Mouse (Mus musculus) limb, embryonic 13.5 days (tissue): ENCODE measurements around the gene Tmem252. TPM values are rescaled to one million over a fixed set of nuclear protein-coding genes. Genes with fewer than 3 reads are reported as not detected.
"Not testable (repeated sequence)": the region's sequence is repeated elsewhere in the genome, so short reads cannot be mapped to it uniquely, and the experiment has no call there.

ENCODE experiments used
- ATAC-seq: fragments of 200-750 bp; cut with Nextera tagmentation; 2 replicates; pipeline ENCODE4 v1.8.0; 2017; ENCODE audit warnings: low read depth, moderate number of reproducible peaks, moderate TSS enrichment; ENCODE audit not compliant: low FRiP score
- H3K27ac ChIP-seq: fragments of 300-500 bp; sonication (generic); 2 replicates; pipeline ENCODE4 v1.5.1; 2015; ENCODE audit warnings: inconsistent platforms, mild to moderate bottlenecking, moderate library complexity
- H3K27me3 ChIP-seq: fragments of 300-500 bp; sonication (generic); 2 replicates; pipeline ENCODE4 v1.6.1; 2015; ENCODE audit warnings: mild to moderate bottlenecking, inconsistent platforms
- H3K36me3 ChIP-seq: fragments of 300-500 bp; sonication (generic); 2 replicates; pipeline ENCODE4 v1.6.1; 2015; ENCODE audit warnings: inconsistent platforms, mild to moderate bottlenecking, moderate library complexity
- H3K4me1 ChIP-seq: fragments of 300-500 bp; sonication (generic); 2 replicates; pipeline ENCODE4 v1.6.1; 2015; ENCODE audit warnings: inconsistent platforms
- H3K4me2 ChIP-seq: fragments of 300-500 bp; sonication (generic); replicated peaks from 2 replicates; pipeline ENCODE4 v1.6.1; 2015; ENCODE audit warnings: inconsistent platforms, mild to moderate bottlenecking, moderate library complexity
- H3K4me3 ChIP-seq: fragments of 300-500 bp; sonication (generic); 2 replicates; pipeline ENCODE4 v1.5.1; 2015; ENCODE audit warnings: moderate library complexity, mild to moderate bottlenecking, inconsistent platforms
- H3K9ac ChIP-seq: fragments of 300-500 bp; sonication (generic); 2 replicates; pipeline ENCODE4 v1.6.1; 2015; ENCODE audit warnings: mild to moderate bottlenecking, inconsistent platforms
- H3K9me3 ChIP-seq: fragments of 300-500 bp; sonication (generic); 2 replicates; pipeline ENCODE4 v1.6.1; 2016; ENCODE audit warnings: inconsistent platforms
- WGBS: fragments of 180-500 bp; shearing (Covaris S2); methylation state at CpG from one replicate; pipeline ENCODE4 v1.1.7; 2015; 5-methylcytosine and 5-hydroxymethylcytosine counted together
- polyA plus RNA-seq: library from polyadenylated mRNA; unstranded; fragments of >200 nt; fragmentation: Nextera tagmentation; extraction: Ambion mirVana; gene quantifications from 2 replicates; pipeline ENCODE4 v1.2.1, GENCODE M21; 2015

Gene Tmem252
- polyA plus RNA-seq, 1 experiment from 2014 or later: 1.8 TPM

GRCm38 (mm10) chr19:24683016-24683720 lies 9.4 kb downstream of the Tmem252 start:
- no peak for ATAC-seq

GRCm38 (mm10) chr19:24686411-24686810 lies 12.6 kb downstream of the Tmem252 start:
- H3K4me2 ChIP-seq: no peak overlapping the region
- peaks cover 3% of the 10 kb centered on the region; the same call in 1 of the 2 replicates for H3K4me1 ChIP-seq
- no peaks in the 10 kb centered on the region for H3K27me3 ChIP-seq
- no peak overlapping the region for H3K4me3 ChIP-seq
- WGBS: 84% methylated on average over 10 of the region's 10 CpGs
- ATAC-seq: no peak
- no peak overlapping the region for H3K27ac ChIP-seq
- no peak overlapping the region for H3K9ac ChIP-seq
- H3K36me3 ChIP-seq: no peaks in the 10 kb centered on the region
- H3K9me3 ChIP-seq: no peaks in the 10 kb centered on the region

More at GRCm38 (mm10) chr19:24683016-24683720, 9.4 kb downstream of the Tmem252 start:
- Histone ChIP-seq H3K9ac (no peak overlapping the region), H3K36me3 (no peaks in the 10 kb centered on the region), H3K4me3 (no peak overlapping the region), H3K4me1 (0 out of 2 replicates have a peak, but pooled peaks cover 4% of the 10 kb centered on the region), H3K27ac (no peak overlapping the region), H3K27me3 (no peaks in the 10 kb centered on the region), H3K9me3 (no peaks in the 10 kb centered on the region), H3K4me2 (no peak overlapping the region)
- 57% methylated on average over 12 of the region's 12 CpGs for WGBS

GRCm38 (mm10) chr19:24688327-24688726 lies 14.5 kb downstream of the Tmem252 start:
- no peak for ATAC-seq
- H3K4me2 ChIP-seq: no peak overlapping the region
- H3K27me3 ChIP-seq: no peaks in the 10 kb centered on the region
- no peaks in the 10 kb centered on the region for H3K9me3 ChIP-seq
- no peak overlapping the region for H3K9ac ChIP-seq
- WGBS: 76% methylated on average over 6 of the region's 6 CpGs
- H3K27ac ChIP-seq: no peak overlapping the region
- H3K4me3 ChIP-seq: no peak overlapping the region
- H3K4me1 ChIP-seq: peaks cover 3% of the 10 kb centered on the region; the same call in 1 of the 2 replicates
- no peaks in the 10 kb centered on the region for H3K36me3 ChIP-seq

- H3K4me1 ChIP-seq: peaks cover 3% of the 10 kb centered on the region; the same call in 1 of the 2 replicates
- no peak overlapping the region for H3K4me2 ChIP-seq
- H3K9me3 ChIP-seq: no peaks in the 10 kb centered on the region
- no peak for ATAC-seq
- H3K4me3 ChIP-seq: no peak overlapping the region
- 94% methylated on average over 4 of the region's 4 CpGs for WGBS
- H3K27me3 ChIP-seq: no peaks in the 10 kb centered on the region
- H3K36me3 ChIP-seq: no peaks in the 10 kb centered on the region
- no peak overlapping the region for H3K9ac ChIP-seq
- no peak overlapping the region for H3K27ac ChIP-seq
Observed at GRCm38 (mm10) chr19:24689531-24689930, 15.7 kb downstream of the Tmem252 start.

- H3K4me2 ChIP-seq: no peak overlapping the region
- H3K27ac ChIP-seq: no peak overlapping the region
- no peaks in the 10 kb centered on the region for H3K36me3 ChIP-seq
- WGBS: 86% methylated on average over 2 of the region's 2 CpGs
- H3K9ac ChIP-seq: no peak overlapping the region
- H3K4me3 ChIP-seq: no peak overlapping the region
- no peaks in the 10 kb centered on the region for H3K27me3 ChIP-seq
- peaks cover 8% of the 10 kb centered on the region; the same call in 1 of the 2 replicates for H3K4me1 ChIP-seq
- no peak for ATAC-seq
- no peaks in the 10 kb centered on the region for H3K9me3 ChIP-seq
Observed at GRCm38 (mm10) chr19:24692691-24693090, 18.9 kb downstream of the Tmem252 start.

GRCm38 (mm10) chr19:24697946-24698345 lies 24.1 kb downstream of the Tmem252 start:
- no peak for ATAC-seq
- no peaks in the 10 kb centered on the region; the same call in 1 of the 2 replicates for H3K27me3 ChIP-seq
- no peak overlapping the region for H3K9ac ChIP-seq

GRCm38 (mm10) chr19:24698651-24699050 lies 24.8 kb downstream of the Tmem252 start:
- Histone ChIP-seq H3K9ac (no peak overlapping the region), H3K9me3 (no peaks in the 10 kb centered on the region), H3K4me2 (no peak overlapping the region), H3K4me3 (no peak overlapping the region), H3K36me3 (no peaks in the 10 kb centered on the region), H3K27me3 (no peaks in the 10 kb centered on the region; the same call in 1 of the 2 replicates), H3K4me1 (peaks cover 5% of the 10 kb centered on the region; the same call in 1 of the 2 replicates), H3K27ac (no peak overlapping the region)
- WGBS: 68% methylated on average over 5 of the region's 5 CpGs
- no peak for ATAC-seq

More at GRCm38 (mm10) chr19:24697946-24698345, 24.1 kb downstream of the Tmem252 start:
- 92% methylated on average over 1 of the region's 1 CpGs for WGBS
- Histone ChIP-seq H3K4me2 (no peak overlapping the region), H3K9me3 (no peaks in the 10 kb centered on the region), H3K4me1 (peaks cover 5% of the 10 kb centered on the region; the same call in 1 of the 2 replicates), H3K27ac (no peak overlapping the region), H3K36me3 (no peaks in the 10 kb centered on the region), H3K4me3 (no peak overlapping the region)

- Histone ChIP-seq H3K9ac (no peak overlapping the region), H3K27ac (no peak overlapping the region), H3K4me1 (peaks cover 5% of the 10 kb centered on the region; the same call in 1 of the 2 replicates), H3K27me3 (no peaks in the 10 kb centered on the region; the same call in 1 of the 2 replicates), H3K4me3 (no peak overlapping the region), H3K4me2 (no peak overlapping the region), H3K9me3 (no peaks in the 10 kb centered on the region), H3K36me3 (no peaks in the 10 kb centered on the region)
- no peak for ATAC-seq
- 87% methylated on average over 3 of the region's 3 CpGs for WGBS
Observed at GRCm38 (mm10) chr19:24699196-24699595, 25.4 kb downstream of the Tmem252 start.

GRCm38 (mm10) chr19:24699910-24700309 lies 26.1 kb downstream of the Tmem252 start:
- Histone ChIP-seq H3K36me3 (no peaks in the 10 kb centered on the region), H3K4me2 (no peak overlapping the region), H3K4me1 (peaks cover 4% of the 10 kb centered on the region; the same call in 1 of the 2 replicates), H3K9ac (no peak overlapping the region), H3K4me3 (no peak overlapping the region), H3K27me3 (no peaks in the 10 kb centered on the region; the same call in 1 of the 2 replicates), H3K27ac (no peak overlapping the region), H3K9me3 (no peaks in the 10 kb centered on the region)
- ATAC-seq: no peak

- ATAC-seq: no peak
- no peak overlapping the region for H3K4me2 ChIP-seq
- no peak overlapping the region for H3K4me3 ChIP-seq
- WGBS: 90% methylated on average over 5 of the region's 5 CpGs
- H3K9ac ChIP-seq: no peak overlapping the region
- H3K27me3 ChIP-seq: no peaks in the 10 kb centered on the region; the same call in 1 of the 2 replicates
- no peak overlapping the region for H3K27ac ChIP-seq
- H3K36me3 ChIP-seq: no peaks in the 10 kb centered on the region
- no peaks in the 10 kb centered on the region for H3K9me3 ChIP-seq
- H3K4me1 ChIP-seq: no peaks in the 10 kb centered on the region
Observed at GRCm38 (mm10) chr19:24700664-24701063, 26.9 kb downstream of the Tmem252 start.

GRCm38 (mm10) chr19:24701716-24702115 lies 27.9 kb downstream of the Tmem252 start:
- no peaks in the 10 kb centered on the region for H3K9me3 ChIP-seq
- 50% methylated on average over 8 of the region's 8 CpGs for WGBS
- H3K4me3 ChIP-seq: no peak overlapping the region
- H3K4me1 ChIP-seq: peaks cover 10% of the 10 kb centered on the region
- no peak for ATAC-seq
- H3K27me3 ChIP-seq: no peaks in the 10 kb centered on the region; the same call in 1 of the 2 replicates
- H3K4me2 ChIP-seq: no peak overlapping the region
- no peak overlapping the region for H3K27ac ChIP-seq
- H3K36me3 ChIP-seq: no peaks in the 10 kb centered on the region
- no peak overlapping the region for H3K9ac ChIP-seq

GRCm38 (mm10) chr19:24703168-24703567 lies 29.4 kb downstream of the Tmem252 start:
- H3K4me3 ChIP-seq, H3K27ac ChIP-seq, H3K9me3 ChIP-seq, ATAC-seq, H3K36me3 ChIP-seq, H3K4me2 ChIP-seq, H3K27me3 ChIP-seq, H3K9ac ChIP-seq: not testable (repeated sequence)
- WGBS: 79% methylated on average over 1 of the region's 1 CpGs
- peaks cover 24% of the 10 kb centered on the region for H3K4me1 ChIP-seq
